Mouse (Mus musculus) bone marrow macrophage, adult 2 months (primary cell): Measurements from ENCODE around the gene Nppb.

Source experiments
- CTCF ChIP-seq: IDR thresholded peaks from 2 replicates; pipeline ENCODE4 v1.5.1; 2012; ENCODE audit warnings: low read depth, mild to moderate bottlenecking, low read length, moderate library complexity
- POLR2A ChIP-seq: IDR thresholded peaks from 2 replicates; pipeline ENCODE4 v1.6.1; 2012; ENCODE audit warnings: mild to moderate bottlenecking, low read depth, low read length, borderline replicate concordance

DNA sequence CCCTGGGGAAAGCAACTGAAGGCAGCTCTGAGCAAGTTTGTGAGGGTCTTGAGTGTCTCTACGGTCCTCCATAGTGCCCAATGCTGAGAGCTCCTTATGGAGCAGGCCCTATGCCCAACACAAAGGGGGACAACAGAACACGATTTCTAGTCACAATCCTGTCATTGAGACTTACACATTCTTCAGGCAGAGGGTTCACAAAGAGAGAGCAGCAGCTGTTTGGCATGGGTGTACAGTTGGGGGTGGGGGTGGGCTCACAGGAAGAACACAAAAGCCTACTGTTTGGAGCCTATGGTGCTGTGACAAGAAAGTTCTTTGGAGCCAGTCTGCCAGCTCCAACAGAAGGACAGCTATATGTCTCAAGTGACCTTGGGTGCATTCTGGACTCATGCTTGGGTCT, 32.8 kb downstream of the Nppb start:
- no peak for TF ChIP-seq POLR2A
- no peak for TF ChIP-seq CTCF
